Mouse (Mus musculus): ENCODE measurements around the gene Nr2f2. TPM values are rescaled to one million over a fixed set of nuclear protein-coding genes. Genes with fewer than 3 reads are reported as not detected.

Gene Nr2f2
- polyA plus RNA-seq, 1 experiment from 2014 or later, result 25.1 TPM

GRCm38 (mm10) chr7:70349981-70350670, 16.4 kb downstream of the Nr2f2 start:
- Histone ChIP-seq H3K4me3 (peak overlapping the region; percentile 64), H3K9ac (peak overlapping the region; percentile 67; the same call in 1 of the 2 replicates), H3K4me1 (replicated peaks) (peaks cover 31% of the 10 kb centered on the region), H3K36me3 (no peaks in the 10 kb centered on the region), H3K27me3 (peaks cover 45% of the 10 kb centered on the region), H3K4me2 (peak overlapping the region; percentile 89), H3K27ac (peak overlapping the region; percentile 79), H3K9me3 (replicated peaks) (no peaks in the 10 kb centered on the region)
- no peak for ATAC-seq (replicated peaks; ENCODE audit: insufficient number of reproducible peaks, insufficient read depth, low FRiP score, low read depth)
- WGBS, result 14% methylated on average over 20 of the region's 20 CpGs

- Histone ChIP-seq H3K4me1 (replicated peaks) (peaks cover 31% of the 10 kb centered on the region), H3K9me3 (replicated peaks) (no peaks in the 10 kb centered on the region), H3K27ac (0 out of 2 replicates have a peak overlapping the region, but pooled peaks have one; percentile 7), H3K9ac (0 out of 2 replicates have a peak overlapping the region, but pooled peaks have one; percentile 19), H3K4me3 (no peak overlapping the region), H3K36me3 (no peaks in the 10 kb centered on the region), H3K27me3 (peaks cover 50% of the 10 kb centered on the region), H3K4me2 (peak overlapping the region; percentile 89; the same call in 1 of the 2 replicates)
- WGBS, result 23% methylated on average over 11 of the region's 11 CpGs
- ATAC-seq (replicated peaks; ENCODE audit: insufficient number of reproducible peaks, insufficient read depth, low FRiP score, low read depth), result no peak
Observed at GRCm38 (mm10) chr7:70348977-70349615, 17.4 kb downstream of the Nr2f2 start.

DNA sequence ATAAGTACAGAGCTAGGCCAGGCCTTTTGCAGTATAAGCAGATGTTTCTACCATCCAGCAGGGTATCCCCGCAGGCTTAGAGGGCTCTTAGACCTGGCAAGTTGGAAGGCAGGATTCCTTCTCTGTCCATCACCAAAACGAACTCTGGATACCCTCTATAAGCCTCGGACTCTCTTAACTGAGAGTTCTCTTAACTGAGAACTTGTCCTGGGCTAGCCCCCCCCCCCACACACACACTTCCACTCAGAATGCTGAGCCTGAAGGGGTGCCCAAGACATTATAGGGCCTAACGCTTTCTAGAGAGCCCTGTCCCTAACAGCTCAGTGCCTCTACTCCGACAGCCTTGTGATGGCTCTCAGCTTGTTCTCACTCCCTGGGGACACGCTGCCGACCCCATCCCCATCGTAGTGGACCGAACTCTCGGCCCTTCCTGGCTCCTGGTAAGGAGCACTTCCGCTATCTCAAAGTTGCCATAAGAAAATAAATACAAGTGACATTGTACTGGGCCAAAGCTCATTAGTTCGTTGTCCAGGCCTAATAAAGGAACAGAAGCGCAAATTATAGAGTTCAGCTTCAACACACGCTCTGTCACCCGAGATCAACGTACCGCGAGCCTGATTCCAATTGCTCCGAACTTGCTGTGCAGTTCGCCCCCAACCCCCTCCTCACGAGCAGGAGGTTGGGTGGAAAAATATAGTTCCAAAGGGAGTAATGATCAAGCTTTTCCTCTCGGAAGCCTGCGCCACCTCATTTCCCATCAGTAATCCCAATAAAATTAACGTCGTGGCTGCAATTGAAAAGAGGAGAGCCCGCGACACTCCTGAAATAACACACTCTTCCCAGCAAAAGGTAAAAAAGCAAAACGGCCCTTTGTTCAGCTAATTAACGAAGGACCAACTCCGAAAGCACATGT, 18.2 kb downstream of the Nr2f2 start:
- no peak overlapping the region for H3K4me3 ChIP-seq
- no peak overlapping the region for H3K9ac ChIP-seq
- peak overlapping the region; percentile 42; the same call in 1 of the 2 replicates for H3K27ac ChIP-seq
- ATAC-seq (replicated peaks; ENCODE audit: insufficient number of reproducible peaks, insufficient read depth, low FRiP score, low read depth), result no peak
- peaks cover 56% of the 10 kb centered on the region for H3K27me3 ChIP-seq
- H3K4me1 ChIP-seq (replicated peaks), result peaks cover 31% of the 10 kb centered on the region
- H3K4me2 ChIP-seq, result peak overlapping the region; percentile 16; the same call in 1 of the 2 replicates
- H3K9me3 ChIP-seq (replicated peaks), result no peaks in the 10 kb centered on the region
- 22% methylated on average over 30 of the region's 30 CpGs for WGBS
- no peaks in the 10 kb centered on the region for H3K36me3 ChIP-seq

DNA sequence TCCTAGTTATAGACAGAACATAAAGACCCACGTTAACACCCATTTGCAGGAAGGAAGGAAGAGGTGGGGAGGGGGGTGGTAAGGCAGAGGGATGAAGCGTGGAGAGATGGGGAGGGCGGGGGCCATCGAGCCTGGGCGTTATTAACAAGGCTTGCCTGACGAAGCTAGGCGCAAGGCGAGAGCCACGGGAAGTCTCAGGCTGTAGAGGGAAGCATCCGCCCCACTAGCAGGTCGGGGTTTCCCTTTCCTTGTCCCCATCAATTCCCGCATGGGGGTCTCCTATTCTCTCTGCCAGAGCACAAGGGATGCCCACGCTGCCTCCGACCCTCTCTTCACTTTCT, 18.9 kb downstream of the Nr2f2 start:
- Histone ChIP-seq H3K36me3 (no peaks in the 10 kb centered on the region), H3K27me3 (peaks cover 64% of the 10 kb centered on the region), H3K4me3 (no peak overlapping the region), H3K4me2 (peak overlapping the region; percentile 16; the same call in 1 of the 2 replicates), H3K27ac (peak overlapping the region; percentile 42; the same call in 1 of the 2 replicates), H3K9ac (no peak overlapping the region), H3K4me1 (replicated peaks) (peaks cover 31% of the 10 kb centered on the region), H3K9me3 (replicated peaks) (no peaks in the 10 kb centered on the region)
- no peak for ATAC-seq (replicated peaks; ENCODE audit: insufficient number of reproducible peaks, insufficient read depth, low FRiP score, low read depth)
- 21% methylated on average over 14 of the region's 14 CpGs for WGBS

DNA sequence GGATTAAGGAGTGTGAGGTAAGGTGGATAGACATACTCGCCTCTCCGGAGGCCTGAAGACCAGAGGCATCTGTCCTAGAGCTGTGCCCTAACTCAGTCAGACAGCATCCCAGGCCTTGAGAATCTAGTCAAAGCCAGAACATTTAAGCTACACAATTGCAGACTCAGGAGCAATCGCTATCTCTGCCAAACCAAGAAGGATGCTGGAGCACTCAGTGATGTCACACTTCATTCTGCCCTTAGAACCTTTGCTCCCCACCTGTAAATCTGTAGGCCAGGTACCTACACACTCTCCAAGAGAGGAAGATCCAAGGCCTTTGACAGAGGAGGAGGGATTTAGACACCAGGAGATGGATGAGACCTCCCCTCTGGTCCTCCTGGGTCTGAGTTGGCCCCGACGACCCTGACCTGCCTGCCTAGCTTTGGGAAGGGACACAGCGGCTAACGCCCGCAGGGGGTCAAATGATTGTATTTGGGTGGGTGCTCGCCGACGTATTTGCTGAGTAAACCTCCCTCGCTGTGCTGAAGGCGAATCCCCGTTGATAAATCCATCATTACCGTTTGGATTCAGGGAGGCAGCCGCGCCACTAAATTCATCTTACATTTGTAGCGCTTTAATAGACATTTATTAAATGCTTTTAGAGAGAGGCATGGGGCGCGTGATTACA, 19.5 kb downstream of the Nr2f2 start:
- Histone ChIP-seq H3K36me3 (no peaks in the 10 kb centered on the region), H3K9ac (no peak overlapping the region), H3K4me1 (replicated peaks) (peaks cover 31% of the 10 kb centered on the region), H3K4me2 (0 out of 2 replicates have a peak overlapping the region, but pooled peaks have one; percentile 16), H3K9me3 (replicated peaks) (no peaks in the 10 kb centered on the region), H3K27ac (peak overlapping the region; percentile 2; the same call in 1 of the 2 replicates), H3K4me3 (no peak overlapping the region), H3K27me3 (peaks cover 66% of the 10 kb centered on the region)
- ATAC-seq (replicated peaks; ENCODE audit: insufficient number of reproducible peaks, insufficient read depth, low FRiP score, low read depth), result no peak
- 24% methylated on average over 20 of the region's 20 CpGs for WGBS

GRCm38 (mm10) chr7:70346010-70346536, 20.5 kb downstream of the Nr2f2 start:
- H3K4me3 ChIP-seq, result peak overlapping the region; percentile 42
- H3K4me1 ChIP-seq (replicated peaks), result peaks cover 31% of the 10 kb centered on the region
- no peaks in the 10 kb centered on the region for H3K9me3 ChIP-seq (replicated peaks)
- H3K9ac ChIP-seq, result no peak overlapping the region
- peaks cover 76% of the 10 kb centered on the region for H3K27me3 ChIP-seq
- WGBS, result 3% methylated on average over 35 of the region's 35 CpGs
- H3K4me2 ChIP-seq, result peak overlapping the region; percentile 70
- ATAC-seq (replicated peaks; ENCODE audit: insufficient number of reproducible peaks, insufficient read depth, low FRiP score, low read depth), result peak; percentile 61
- H3K27ac ChIP-seq, result peak overlapping the region; percentile 23; the same call in 1 of the 2 replicates
- H3K36me3 ChIP-seq, result no peaks in the 10 kb centered on the region

DNA sequence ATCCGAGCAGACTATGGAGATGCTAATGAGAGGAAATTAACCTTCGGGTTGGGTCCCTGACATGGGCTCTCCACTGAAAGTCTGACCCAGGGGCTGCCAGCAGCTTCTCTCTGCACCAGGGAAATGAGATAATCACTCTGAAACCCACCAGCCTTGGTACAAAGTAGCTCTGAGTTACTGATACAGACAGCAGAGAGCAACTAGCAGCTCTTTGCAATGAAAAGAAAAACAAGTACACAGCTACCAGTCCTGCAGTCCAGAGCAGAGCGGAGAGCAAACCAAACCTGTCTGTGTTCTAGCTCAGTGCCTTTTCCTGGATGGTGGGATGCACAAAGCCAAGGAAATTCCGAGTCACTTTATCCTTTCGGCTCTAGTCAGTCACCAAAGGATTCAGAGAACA, 23.1 kb downstream of the Nr2f2 start:
- no peaks in the 10 kb centered on the region for H3K9me3 ChIP-seq (replicated peaks)
- no peak overlapping the region for H3K4me3 ChIP-seq
- ATAC-seq (replicated peaks; ENCODE audit: insufficient number of reproducible peaks, insufficient read depth, low FRiP score, low read depth), result no peak
- H3K27me3 ChIP-seq, result peaks cover 85% of the 10 kb centered on the region
- H3K36me3 ChIP-seq, result no peaks in the 10 kb centered on the region
- no peak overlapping the region for H3K27ac ChIP-seq
- H3K4me1 ChIP-seq (replicated peaks), result peaks cover 18% of the 10 kb centered on the region
- no peak overlapping the region for H3K4me2 ChIP-seq
- H3K9ac ChIP-seq, result no peak overlapping the region
- 30% methylated on average over 5 of the region's 5 CpGs for WGBS

DNA sequence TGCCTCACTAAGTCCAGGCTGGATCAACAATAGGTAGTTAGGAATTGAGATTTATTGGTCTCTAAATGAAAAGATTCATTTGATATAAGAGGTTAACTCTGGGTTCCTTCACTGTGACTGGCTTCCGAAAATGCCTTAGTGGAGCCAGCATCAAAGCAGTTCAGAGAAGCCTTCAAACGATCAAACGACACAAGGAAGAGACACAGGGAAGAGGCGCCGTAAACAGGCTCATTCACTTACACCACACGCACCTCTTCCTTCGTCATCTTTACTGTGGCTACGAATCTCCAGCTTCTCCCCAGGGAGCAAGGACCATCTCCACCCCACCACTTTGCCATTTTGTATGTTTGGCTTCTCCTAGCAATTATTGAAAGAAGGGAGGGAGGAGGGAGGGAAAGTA, 23.8 kb downstream of the Nr2f2 start:
- H3K27me3 ChIP-seq, result peaks cover 85% of the 10 kb centered on the region
- H3K27ac ChIP-seq, result no peak overlapping the region
- H3K4me2 ChIP-seq, result no peak overlapping the region
- H3K4me3 ChIP-seq, result no peak overlapping the region
- H3K4me1 ChIP-seq (replicated peaks), result peaks cover 16% of the 10 kb centered on the region
- ATAC-seq (replicated peaks; ENCODE audit: insufficient number of reproducible peaks, insufficient read depth, low FRiP score, low read depth), result no peak
- WGBS, result 41% methylated on average over 8 of the region's 8 CpGs
- H3K9ac ChIP-seq, result no peak overlapping the region
- H3K36me3 ChIP-seq, result no peaks in the 10 kb centered on the region
- no peaks in the 10 kb centered on the region for H3K9me3 ChIP-seq (replicated peaks)

GRCm38 (mm10) chr7:70342076-70342475, 24.5 kb downstream of the Nr2f2 start:
- 40% methylated on average over 2 of the region's 2 CpGs for WGBS
- H3K27me3 ChIP-seq, result peaks cover 85% of the 10 kb centered on the region
- H3K4me1 ChIP-seq (replicated peaks), result peaks cover 17% of the 10 kb centered on the region
- no peak overlapping the region for H3K4me2 ChIP-seq
- no peak for ATAC-seq (replicated peaks; ENCODE audit: insufficient number of reproducible peaks, insufficient read depth, low FRiP score, low read depth)
- H3K9me3 ChIP-seq (replicated peaks), result no peaks in the 10 kb centered on the region
- H3K9ac ChIP-seq, result no peak overlapping the region
- H3K4me3 ChIP-seq, result no peak overlapping the region
- no peak overlapping the region for H3K27ac ChIP-seq
- H3K36me3 ChIP-seq, result no peaks in the 10 kb centered on the region

DNA sequence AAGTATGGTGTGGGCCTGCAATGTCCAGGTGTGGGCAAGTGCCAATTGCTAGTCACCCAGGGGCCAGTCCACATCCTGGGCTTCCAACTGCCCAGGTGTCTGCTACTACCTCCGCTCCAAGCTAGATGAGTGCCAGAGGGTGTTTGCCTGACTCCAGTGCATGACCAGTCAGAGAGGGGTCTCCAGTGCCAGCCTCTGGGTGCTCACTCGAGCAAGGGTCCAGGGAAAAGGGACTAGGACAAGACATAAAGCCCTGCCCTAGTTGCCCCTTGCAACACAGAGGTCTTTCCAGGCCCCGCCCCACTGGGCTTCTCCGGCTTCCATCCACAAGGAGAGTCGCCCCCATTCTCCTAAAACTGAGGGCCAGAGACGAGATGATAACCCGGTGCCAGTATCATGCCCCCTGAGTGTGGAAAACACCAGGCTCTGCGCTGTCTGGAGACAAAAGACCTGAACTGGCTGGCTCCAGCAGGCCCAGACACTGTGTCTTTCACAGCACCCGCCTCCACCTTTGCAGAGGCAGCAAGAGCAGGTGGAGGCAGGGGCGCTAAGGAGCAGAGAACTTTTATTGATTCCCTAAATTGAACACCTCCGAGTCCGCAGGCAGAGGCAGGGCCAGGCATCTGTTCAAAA, 26.4 kb downstream of the Nr2f2 start:
- ATAC-seq (replicated peaks; ENCODE audit: insufficient number of reproducible peaks, insufficient read depth, low FRiP score, low read depth), result no peak
- WGBS, result 34% methylated on average over 12 of the region's 12 CpGs
- no peak overlapping the region for H3K4me3 ChIP-seq
- H3K9me3 ChIP-seq (replicated peaks), result no peaks in the 10 kb centered on the region
- H3K27ac ChIP-seq, result no peak overlapping the region
- no peak overlapping the region for H3K9ac ChIP-seq
- peaks cover 92% of the 10 kb centered on the region for H3K27me3 ChIP-seq
- H3K4me1 ChIP-seq (replicated peaks), result 0 out of 2 replicates have a peak, but pooled peaks cover 6% of the 10 kb centered on the region
- H3K36me3 ChIP-seq, result no peaks in the 10 kb centered on the region
- no peak overlapping the region for H3K4me2 ChIP-seq
